Mouse (Mus musculus) layer of hippocampus, adult 11-12 months (tissue): ENCODE data around the gene Kmo.

Source experiments
- DNase-seq: peaks from one replicate; pipeline ENCODE4 v3.0.0; 2022; ENCODE audit warnings: low spot score

Gene Kmo

GRCm38 (mm10) chr1:175699375-175699774, 79.2 kb downstream of the Kmo start:
- no peak for DNase-seq

- no peak for DNase-seq
Observed at GRCm38 (mm10) chr1:175699796-175700195, 79.6 kb downstream of the Kmo start.

- no peak for DNase-seq
Observed at GRCm38 (mm10) chr1:175701145-175701544, 81.0 kb downstream of the Kmo start.

GRCm38 (mm10) chr1:175707599-175707998, 87.4 kb downstream of the Kmo start:
- no peak for DNase-seq

GRCm38 (mm10) chr1:175708013-175708412, 87.8 kb downstream of the Kmo start:
- no peak for DNase-seq
